Mouse (Mus musculus) forebrain, embryonic 15.5 days (tissue): ENCODE measurements around the gene Nes. TPM values are rescaled to one million over a fixed set of nuclear protein-coding genes. Genes with fewer than 3 reads are reported as not detected.
A peak's percentile ranks its signal among the peaks of the same experiment; 100 is the strongest.

Experiments used
- ATAC-seq: fragments of 200-750 bp; cut with Nextera tagmentation; replicated peaks from 2 replicates; pipeline ENCODE4 v1.8.0; 2017; ENCODE audit warnings: mild to moderate bottlenecking, moderate TSS enrichment, moderate library complexity
- H3K27ac ChIP-seq: fragments of 300-500 bp; sonication (generic); replicated peaks from 2 replicates; pipeline ENCODE4 v1.5.1; 2015; ENCODE audit warnings: mild to moderate bottlenecking, inconsistent platforms
- H3K27me3 ChIP-seq: fragments of 300-500 bp; sonication (generic); 2 replicates; pipeline ENCODE4 v1.6.1; 2015; ENCODE audit warnings: inconsistent platforms
- H3K36me3 ChIP-seq: fragments of 300-500 bp; sonication (generic); 2 replicates; pipeline ENCODE4 v1.6.1; 2015; ENCODE audit warnings: mild to moderate bottlenecking, inconsistent platforms
- H3K4me1 ChIP-seq: fragments of 300-500 bp; sonication (generic); 2 replicates; pipeline ENCODE4 v1.6.1; 2015; ENCODE audit warnings: inconsistent platforms
- H3K4me2 ChIP-seq: fragments of 300-500 bp; sonication (generic); replicated peaks from 2 replicates; pipeline ENCODE4 v1.6.1; 2015; ENCODE audit warnings: mild to moderate bottlenecking, inconsistent platforms
- H3K4me3 ChIP-seq: fragments of 300-500 bp; sonication (generic); 2 replicates; pipeline ENCODE4 v1.5.1; 2015; ENCODE audit warnings: mild to moderate bottlenecking, inconsistent platforms
- H3K9ac ChIP-seq: fragments of 300-500 bp; sonication (generic); replicated peaks from 2 replicates; pipeline ENCODE4 v1.6.1; 2015; ENCODE audit warnings: mild to moderate bottlenecking, inconsistent platforms
- H3K9me3 ChIP-seq: fragments of 300-500 bp; sonication (generic); 2 replicates; pipeline ENCODE4 v1.6.1; 2016; ENCODE audit warnings: inconsistent platforms
- WGBS: fragments of 180-500 bp; shearing (Covaris S2); methylation state at CpG from one replicate; pipeline ENCODE4 v1.1.7; 2015; ENCODE audit warnings: mixed read lengths; 5-methylcytosine and 5-hydroxymethylcytosine counted together
- polyA plus RNA-seq: library from polyadenylated mRNA; unstranded; fragments of >200 nt; fragmentation: Nextera tagmentation; extraction: Ambion mirVana; gene quantifications from 2 replicates; pipeline ENCODE4 v1.2.1, GENCODE M21; 2015

Gene Nes
- polyA plus RNA-seq, 1 experiment from 2014 or later = 50.0 TPM

DNA sequence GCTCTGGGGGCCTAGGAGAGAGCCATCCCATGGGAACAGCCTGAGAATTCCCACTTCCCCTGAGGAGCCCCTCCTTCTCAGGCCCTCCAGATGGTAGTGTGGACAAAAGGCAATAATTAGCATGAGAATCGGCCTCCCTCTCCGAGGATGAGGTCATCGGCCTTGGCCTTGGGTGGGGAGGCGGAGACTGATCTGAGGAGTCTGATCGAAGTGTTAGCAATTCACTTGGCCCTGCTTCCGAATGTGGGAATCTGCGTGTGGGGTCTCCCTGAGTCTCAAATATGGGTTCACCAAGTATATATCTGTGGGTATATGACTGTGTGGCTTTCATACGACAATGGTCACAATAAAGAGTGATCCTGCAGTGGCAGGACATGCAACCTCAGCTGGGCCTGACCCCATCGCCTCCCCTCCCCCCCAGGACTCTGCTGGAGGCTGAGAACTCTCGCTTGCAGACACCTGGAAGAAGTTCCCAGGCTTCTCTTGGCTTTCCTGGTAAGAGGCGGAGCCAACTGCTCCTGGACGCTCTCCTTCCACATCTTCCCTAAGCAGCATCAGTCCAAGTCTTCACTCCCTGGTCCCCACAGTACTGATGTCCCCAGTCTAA lies 3.6 kb downstream of the Nes start:
- Histone ChIP-seq H3K27ac (peak overlapping the region; percentile 87), H3K27me3 (no peaks in the 10 kb centered on the region), H3K36me3 (no peaks in the 10 kb centered on the region; the same call in 1 of the 2 replicates), H3K4me3 (peak overlapping the region; percentile 68), H3K9ac (peak overlapping the region; percentile 74), H3K4me2 (peak overlapping the region; percentile 96), H3K4me1 (peaks cover 47% of the 10 kb centered on the region), H3K9me3 (no peaks in the 10 kb centered on the region)
- WGBS = 7% methylated on average over 12 of the region's 12 CpGs
- peak; percentile 75; the same call in 1 of the 2 replicates for ATAC-seq

DNA sequence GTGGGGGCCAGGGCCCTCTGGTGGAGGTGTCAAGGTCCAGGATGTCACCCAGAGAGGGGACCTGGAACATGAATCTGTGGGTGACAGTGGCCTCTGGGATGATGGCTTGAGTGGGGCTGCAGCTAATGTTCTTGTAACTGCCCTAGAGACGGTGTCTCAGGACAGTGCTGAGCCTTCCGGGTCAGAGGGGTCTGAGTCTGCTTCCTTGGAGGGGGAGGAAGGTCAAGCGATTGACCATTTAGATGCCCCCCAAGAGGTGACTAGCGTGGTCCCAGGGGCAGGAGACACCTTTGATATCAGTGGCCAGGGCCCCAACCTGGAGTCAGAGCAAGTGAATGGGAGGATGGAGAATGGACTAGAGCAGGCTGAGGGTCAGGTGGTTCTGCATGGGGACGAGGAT lies 8.6 kb downstream of the Nes start:
- Histone ChIP-seq H3K36me3 (no peaks in the 10 kb centered on the region; the same call in 1 of the 2 replicates), H3K4me1 (peaks cover 37% of the 10 kb centered on the region), H3K9me3 (no peaks in the 10 kb centered on the region), H3K27me3 (no peaks in the 10 kb centered on the region), H3K4me3 (no peak overlapping the region), H3K9ac (no peak overlapping the region), H3K4me2 (no peak overlapping the region), H3K27ac (no peak overlapping the region)
- WGBS = 91% methylated on average over 5 of the region's 5 CpGs
- ATAC-seq = no peak

DNA sequence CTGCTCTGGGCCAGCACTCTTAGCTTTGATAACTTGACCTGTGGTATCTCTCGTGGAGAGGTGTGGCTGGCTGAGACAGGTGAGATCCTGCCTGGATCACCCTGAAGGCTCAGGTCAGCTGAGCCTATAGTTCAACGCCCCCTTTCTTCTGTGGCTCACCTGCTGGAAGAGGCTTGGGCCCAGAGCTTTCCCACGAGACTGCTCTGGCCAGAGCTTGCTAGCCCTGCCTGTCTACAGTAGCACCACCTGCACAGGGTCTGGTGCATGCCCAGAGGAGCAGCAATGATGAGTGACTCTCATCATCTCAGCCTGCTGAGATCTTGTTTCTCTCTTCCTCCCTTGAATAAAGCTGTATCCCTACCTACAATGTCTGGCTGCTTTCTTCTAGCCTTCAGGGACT lies 9.2 kb downstream of the Nes start:
- WGBS = 72% methylated on average over 3 of the region's 3 CpGs
- H3K36me3 ChIP-seq = no peaks in the 10 kb centered on the region; the same call in 1 of the 2 replicates
- no peak overlapping the region for H3K27ac ChIP-seq

DNA sequence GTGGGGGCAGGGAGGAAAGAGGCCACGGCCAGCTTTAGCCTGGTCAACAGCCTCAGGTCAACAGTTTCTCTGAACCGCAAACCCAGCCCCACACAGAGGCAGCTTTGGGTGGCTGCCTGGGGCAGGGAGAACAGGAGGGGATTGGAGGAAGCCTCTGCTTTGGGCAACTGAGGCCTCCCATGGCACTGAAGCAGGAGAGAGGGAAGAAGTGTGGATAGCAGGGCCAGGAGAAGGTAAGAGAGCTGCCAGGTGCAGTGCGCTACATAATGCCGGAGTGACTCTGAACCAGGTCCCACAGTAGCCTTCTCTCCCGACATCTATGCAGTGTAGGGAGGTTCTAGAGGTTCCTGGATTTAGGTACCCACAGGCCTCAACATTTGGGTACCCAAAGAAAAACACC lies 9.8 kb downstream of the Nes start:
- Histone ChIP-seq H3K27me3 (no peaks in the 10 kb centered on the region), H3K4me1 (peaks cover 41% of the 10 kb centered on the region), H3K9ac (no peak overlapping the region), H3K4me2 (no peak overlapping the region), H3K4me3 (no peak overlapping the region), H3K9me3 (no peaks in the 10 kb centered on the region), H3K27ac (no peak overlapping the region; the same call in 1 of the 2 replicates), H3K36me3 (no peaks in the 10 kb centered on the region; the same call in 1 of the 2 replicates)
- 64% methylated on average over 5 of the region's 5 CpGs for WGBS
- ATAC-seq = no peak

More for the DNA sequence above, 9.2 kb downstream of the Nes start:
- Histone ChIP-seq H3K4me2 (no peak overlapping the region), H3K27me3 (no peaks in the 10 kb centered on the region), H3K4me1 (peaks cover 35% of the 10 kb centered on the region), H3K9ac (no peak overlapping the region), H3K9me3 (no peaks in the 10 kb centered on the region), H3K4me3 (no peak overlapping the region)
- ATAC-seq = no peak

DNA sequence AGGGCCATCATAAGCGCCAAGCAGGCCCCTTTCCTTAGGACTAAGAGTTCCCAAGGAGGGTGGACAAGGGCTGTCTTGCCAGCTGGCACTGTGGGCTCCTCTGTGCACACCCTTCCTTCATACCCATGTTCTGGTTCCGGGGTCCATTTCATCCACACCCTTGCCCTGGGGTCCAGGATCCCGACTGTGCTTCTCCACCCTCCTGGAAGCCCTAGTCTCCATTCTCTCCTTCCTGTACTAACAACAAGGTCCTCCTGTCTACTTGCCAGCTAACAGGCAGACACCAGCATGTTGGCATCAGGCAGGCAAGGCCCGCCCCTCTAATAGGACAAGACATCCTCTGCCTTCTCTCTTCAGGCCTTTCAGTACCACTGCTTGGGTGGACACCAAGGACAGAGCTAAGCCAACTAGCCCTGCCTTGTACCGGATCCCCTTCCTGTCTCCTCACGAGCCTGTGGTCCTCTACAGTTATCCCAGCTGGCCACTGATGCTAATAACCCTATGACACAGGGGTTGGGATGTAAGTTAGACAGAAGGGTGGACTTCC lies 10.4 kb downstream of the Nes start:
- 81% methylated on average over 6 of the region's 6 CpGs for WGBS
- Histone ChIP-seq H3K4me2 (no peak overlapping the region), H3K9ac (no peak overlapping the region), H3K4me3 (no peak overlapping the region), H3K27me3 (no peaks in the 10 kb centered on the region), H3K27ac (0 out of 2 replicates have a peak overlapping the region, but pooled peaks have one; percentile 74), H3K36me3 (no peaks in the 10 kb centered on the region; the same call in 1 of the 2 replicates), H3K9me3 (no peaks in the 10 kb centered on the region), H3K4me1 (peaks cover 47% of the 10 kb centered on the region)
- ATAC-seq = no peak

DNA sequence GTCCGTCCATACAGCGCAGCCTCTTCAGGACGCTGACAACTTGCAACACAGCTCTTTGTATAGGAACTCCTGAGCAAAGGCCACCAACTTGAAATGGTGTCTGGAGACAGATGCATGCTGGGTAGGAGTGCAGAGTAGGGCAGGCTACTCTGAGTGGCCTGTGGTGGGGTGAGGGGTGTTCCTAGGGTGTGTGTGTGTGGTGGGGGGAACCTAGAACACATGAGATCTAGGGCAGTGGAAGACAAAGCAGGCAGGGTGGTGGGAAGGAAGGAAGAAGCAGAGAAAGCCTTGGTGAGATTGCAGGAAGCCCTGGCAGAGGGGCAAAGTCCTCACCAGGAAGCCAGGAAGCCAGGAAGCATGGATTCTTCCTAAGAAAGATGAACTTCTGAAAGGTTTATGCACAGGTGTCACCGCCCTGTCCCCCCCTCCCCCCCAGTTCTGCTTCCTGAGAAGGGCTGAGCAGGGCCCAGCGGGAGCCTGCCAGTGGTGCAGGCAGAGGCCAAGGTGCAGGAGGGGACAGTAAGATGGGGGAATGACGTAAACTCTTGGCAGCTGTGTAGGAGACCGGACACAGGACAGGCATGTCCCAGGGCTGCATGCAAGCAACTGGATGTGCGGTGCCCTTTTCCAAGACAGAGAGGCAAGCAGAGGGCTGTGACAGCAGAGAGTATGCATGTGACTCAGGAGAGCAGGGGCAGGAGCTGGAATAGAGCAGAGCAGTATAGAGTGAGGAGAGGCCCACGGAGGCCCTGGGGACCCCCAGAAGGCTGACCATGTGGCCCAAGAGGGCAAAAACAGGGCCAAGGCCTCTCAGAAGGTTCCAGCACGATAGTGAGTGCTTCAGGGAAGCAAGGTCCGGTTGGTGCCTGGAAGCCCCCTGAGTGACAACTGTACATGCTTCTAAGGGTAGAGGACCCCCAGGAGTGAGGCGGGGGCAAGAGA lies 11.3 kb downstream of the Nes start:
- peak overlapping the region; percentile 74 for H3K27ac ChIP-seq
- no peaks in the 10 kb centered on the region; the same call in 1 of the 2 replicates for H3K36me3 ChIP-seq
- 35% methylated on average over 12 of the region's 12 CpGs for WGBS
- H3K4me3 ChIP-seq = no peak overlapping the region
- H3K27me3 ChIP-seq = no peaks in the 10 kb centered on the region
- no peak overlapping the region for H3K4me2 ChIP-seq
- ATAC-seq = no peak
- peaks cover 55% of the 10 kb centered on the region for H3K4me1 ChIP-seq
- H3K9me3 ChIP-seq = no peaks in the 10 kb centered on the region
- H3K9ac ChIP-seq = peak overlapping the region; percentile 19; the same call in 1 of the 2 replicates

DNA sequence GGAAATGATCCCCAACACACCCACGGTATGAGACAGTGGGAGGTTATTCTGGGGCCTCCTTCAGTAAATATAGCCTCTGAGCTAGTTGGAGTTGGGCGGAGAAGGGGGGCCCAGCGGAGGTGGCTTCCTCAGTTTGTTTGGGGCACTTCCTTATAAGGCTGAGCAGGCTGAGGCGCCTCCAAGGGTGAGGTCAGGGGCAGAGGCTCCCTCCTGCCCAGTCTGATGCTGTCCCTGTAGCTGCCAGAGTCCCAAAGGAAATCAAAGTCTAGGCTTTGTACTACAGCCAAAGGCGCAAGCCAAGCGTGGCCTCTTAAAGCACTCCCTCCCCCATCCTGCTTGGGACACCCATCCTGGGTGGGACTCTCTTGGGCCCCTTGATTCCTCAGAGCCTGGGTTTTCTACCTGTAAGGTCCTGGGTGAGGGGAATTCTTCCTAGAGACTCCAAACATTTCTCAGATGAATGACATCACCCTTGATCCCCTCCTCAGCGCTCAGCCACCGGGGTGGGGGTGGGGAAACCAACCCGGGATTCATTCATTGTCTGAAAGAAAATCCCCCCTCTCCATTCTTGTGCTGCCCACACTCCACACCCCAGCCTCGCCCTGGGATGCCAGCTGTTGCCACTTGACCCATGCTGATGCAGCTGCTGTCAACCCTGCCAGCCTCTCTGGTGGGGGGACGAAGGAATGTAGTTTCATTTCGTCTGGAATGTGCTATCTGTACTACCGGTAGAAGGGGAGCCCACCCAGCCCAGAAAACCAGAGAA lies 12.1 kb downstream of the Nes start:
- Histone ChIP-seq H3K27me3 (no peaks in the 10 kb centered on the region), H3K9me3 (no peaks in the 10 kb centered on the region), H3K27ac (peak overlapping the region; percentile 74), H3K4me3 (no peak overlapping the region), H3K4me2 (peak overlapping the region; percentile 18; the same call in 1 of the 2 replicates), H3K4me1 (peaks cover 63% of the 10 kb centered on the region), H3K9ac (peak overlapping the region; percentile 19; the same call in 1 of the 2 replicates), H3K36me3 (no peaks in the 10 kb centered on the region)
- no peak; the same call in 1 of the 2 replicates for ATAC-seq
- WGBS = 6% methylated on average over 13 of the region's 13 CpGs

DNA sequence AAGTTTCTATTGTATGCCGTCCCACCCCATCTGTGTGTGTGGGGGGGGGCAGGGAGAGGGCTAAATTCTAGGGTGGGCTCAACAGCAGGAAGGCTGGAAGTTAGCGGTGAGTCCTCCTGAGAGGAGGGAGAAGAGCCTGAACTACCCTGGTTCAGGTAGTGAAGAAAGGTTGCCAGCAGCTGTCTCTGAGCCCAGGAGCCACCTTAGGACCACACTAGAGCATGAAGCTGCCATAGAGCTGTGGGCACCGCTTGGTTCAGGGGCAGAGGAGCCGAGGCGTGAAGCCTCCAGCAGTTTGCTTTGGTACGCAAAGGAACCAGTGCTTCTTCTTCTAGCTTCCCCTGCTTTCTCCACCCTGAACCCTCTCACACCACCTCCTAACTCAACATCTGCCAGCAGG lies 12.7 kb downstream of the Nes start:
- H3K4me1 ChIP-seq = peaks cover 69% of the 10 kb centered on the region
- H3K4me3 ChIP-seq = no peak overlapping the region
- 0 out of 2 replicates have a peak, but pooled peaks cover 1% of the 10 kb centered on the region for H3K27me3 ChIP-seq
- 57% methylated on average over 6 of the region's 6 CpGs for WGBS
- no peak overlapping the region for H3K9ac ChIP-seq
- H3K4me2 ChIP-seq = no peak overlapping the region
- no peak overlapping the region for H3K27ac ChIP-seq
- ATAC-seq = no peak
- H3K9me3 ChIP-seq = no peaks in the 10 kb centered on the region
- H3K36me3 ChIP-seq = no peaks in the 10 kb centered on the region

DNA sequence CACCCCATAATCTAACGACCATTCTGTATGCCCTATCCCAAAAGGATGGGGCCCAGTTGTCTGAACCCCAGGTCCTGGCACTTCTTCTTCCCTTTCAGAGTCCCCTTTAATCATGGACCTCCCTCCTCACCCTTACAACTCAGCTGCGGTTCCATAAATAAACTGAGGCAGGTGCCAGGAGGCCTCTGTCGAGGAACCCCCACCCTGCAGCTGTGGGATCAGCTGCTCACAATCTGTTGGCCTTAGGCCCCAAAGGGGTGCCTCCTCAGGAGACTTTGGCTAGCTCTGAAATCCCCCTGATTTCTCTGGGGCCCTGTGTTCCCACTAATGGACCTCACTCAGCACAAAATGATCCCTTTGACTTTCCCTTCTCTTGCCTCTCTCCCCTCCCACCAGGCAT lies 13.2 kb downstream of the Nes start:
- ATAC-seq = no peak
- Histone ChIP-seq H3K9ac (no peak overlapping the region), H3K27me3 (0 out of 2 replicates have a peak, but pooled peaks cover 4% of the 10 kb centered on the region), H3K36me3 (no peaks in the 10 kb centered on the region), H3K9me3 (no peaks in the 10 kb centered on the region), H3K27ac (no peak overlapping the region), H3K4me2 (no peak overlapping the region), H3K4me1 (peaks cover 71% of the 10 kb centered on the region), H3K4me3 (no peak overlapping the region)
- 34% methylated on average over 3 of the region's 3 CpGs for WGBS

DNA sequence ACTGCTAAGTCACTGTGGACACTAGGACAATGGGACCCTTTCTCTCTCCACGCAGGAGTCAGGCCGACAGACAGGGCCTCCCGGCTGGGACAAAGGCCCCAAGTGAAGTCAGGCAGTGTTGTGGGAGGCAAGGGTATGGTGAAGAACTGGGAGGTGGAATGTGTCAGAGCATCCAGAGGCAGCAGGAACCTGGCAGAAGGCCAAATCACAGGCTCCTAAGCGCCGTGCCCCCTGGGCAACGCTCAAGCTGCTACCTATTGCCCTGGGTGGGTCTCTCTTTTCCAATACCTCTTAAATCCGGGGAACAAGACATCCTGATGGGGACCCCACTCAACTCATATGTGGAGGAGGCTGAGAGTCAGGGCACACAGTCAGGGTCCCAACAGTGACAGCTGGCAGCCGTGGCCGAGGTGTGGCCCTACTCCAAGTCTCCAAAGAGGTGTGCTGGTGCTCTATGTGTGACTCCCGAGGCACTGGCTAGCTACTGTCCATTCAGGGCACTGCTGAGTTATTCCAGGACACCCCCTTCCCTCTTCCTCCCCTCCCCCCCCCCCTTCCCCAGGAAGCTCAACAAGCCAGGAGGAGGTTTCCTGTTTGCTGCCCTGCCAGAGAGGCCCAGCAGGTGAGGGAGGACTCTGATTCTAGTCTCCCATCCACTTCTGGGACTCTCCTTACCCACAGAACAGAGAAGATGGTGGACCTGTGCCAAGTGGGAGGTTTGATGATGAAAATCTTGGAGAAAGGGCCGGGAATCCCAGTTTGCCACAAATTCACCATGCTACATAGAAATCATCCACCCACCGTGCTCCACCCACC lies 14.8 kb downstream of the Nes start:
- no peak overlapping the region for H3K4me3 ChIP-seq
- 0 out of 2 replicates have a peak, but pooled peaks cover 4% of the 10 kb centered on the region for H3K27me3 ChIP-seq
- no peak for ATAC-seq
- peak overlapping the region; percentile 41; the same call in 1 of the 2 replicates for H3K27ac ChIP-seq
- peaks cover 71% of the 10 kb centered on the region for H3K4me1 ChIP-seq
- no peaks in the 10 kb centered on the region for H3K9me3 ChIP-seq
- 14% methylated on average over 12 of the region's 12 CpGs for WGBS
- H3K4me2 ChIP-seq = no peak overlapping the region
- no peaks in the 10 kb centered on the region for H3K36me3 ChIP-seq
- H3K9ac ChIP-seq = no peak overlapping the region

DNA sequence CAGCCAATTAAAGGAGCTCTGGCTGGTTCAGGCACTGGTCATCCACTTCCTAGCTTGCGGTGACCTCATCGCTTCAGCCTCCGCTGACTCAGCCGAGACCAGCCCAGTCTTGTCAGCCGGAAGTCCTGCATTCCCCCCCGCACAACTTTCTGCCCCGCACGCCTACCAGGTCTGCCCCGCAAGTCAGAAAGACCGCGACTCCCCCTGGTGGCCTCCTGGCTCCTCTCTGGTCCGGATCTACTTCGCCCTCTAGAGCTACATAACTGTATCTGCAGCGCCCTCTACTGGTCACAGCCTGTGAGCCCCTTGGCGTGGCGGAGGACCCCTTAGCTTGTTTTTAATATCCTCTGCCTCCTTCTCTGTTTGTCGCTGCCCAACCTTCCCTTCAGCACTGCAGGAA lies 16.0 kb downstream of the Nes start:
- peaks cover 64% of the 10 kb centered on the region for H3K4me1 ChIP-seq
- H3K9me3 ChIP-seq = no peaks in the 10 kb centered on the region
- peak overlapping the region; percentile 44 for H3K4me3 ChIP-seq
- 0 out of 2 replicates have a peak, but pooled peaks cover 4% of the 10 kb centered on the region for H3K27me3 ChIP-seq
- peak overlapping the region; percentile 78 for H3K4me2 ChIP-seq
- H3K9ac ChIP-seq = peak overlapping the region; percentile 54; the same call in 1 of the 2 replicates
- WGBS = under 1% methylated on average over 17 of the region's 17 CpGs
- no peaks in the 10 kb centered on the region for H3K36me3 ChIP-seq
- ATAC-seq = peak; percentile 75
- H3K27ac ChIP-seq = peak overlapping the region; percentile 59
